Mouse (Mus musculus) liver, embryonic 14.5 days (tissue): ENCODE data around the gene Trim27.

Experiments used
- CTCF ChIP-seq: IDR thresholded peaks from 2 replicates; pipeline ENCODE4 v1.5.1; 2016; ENCODE audit warnings: antibody characterized with exemption, low read depth, control low read depth
- EP300 ChIP-seq: IDR thresholded peaks from 2 replicates; pipeline ENCODE4 v1.6.1; 2016; ENCODE audit warnings: antibody characterized with exemption, low read depth

DNA sequence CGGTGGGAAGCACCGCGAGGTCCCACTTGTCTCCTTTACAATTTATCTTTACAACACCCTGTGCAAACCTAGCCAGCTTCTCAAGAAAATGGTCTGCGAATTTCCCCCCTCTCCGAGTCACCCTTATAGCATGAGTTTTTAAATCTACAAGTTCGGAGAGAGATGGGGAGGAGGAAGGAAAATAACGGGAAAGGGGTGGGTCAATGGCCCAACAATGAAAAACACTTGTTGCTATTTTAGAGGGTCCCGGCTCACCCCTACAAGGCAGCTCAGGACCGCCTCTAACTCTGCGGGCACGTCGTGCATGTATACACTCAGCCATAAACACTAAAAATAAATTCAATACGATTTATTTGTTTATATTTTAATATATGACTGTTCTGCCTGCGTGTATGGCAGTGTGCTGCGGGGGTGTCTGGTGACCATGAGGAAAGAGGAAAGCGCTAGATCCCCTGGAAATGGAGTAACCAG lies 19.2 kb upstream of the Trim27 start:
- TF ChIP-seq EP300: no peak
- TF ChIP-seq CTCF: no peak
